Mouse (Mus musculus) liver, embryonic 15.5 days (tissue): ENCODE data around the gene Prm1. TPM values are rescaled to one million over a fixed set of nuclear protein-coding genes. Genes with fewer than 3 reads are reported as not detected.
"Not testable (repeated sequence)": the region's sequence is repeated elsewhere in the genome, so short reads cannot be mapped to it uniquely, and the experiment has no call there.

Source experiments
- ATAC-seq: fragments of 200-750 bp; cut with Nextera tagmentation; 2 replicates; pipeline ENCODE4 v1.8.0; 2017; ENCODE audit warnings: moderate number of reproducible peaks, mild to moderate bottlenecking, moderate library complexity; ENCODE audit not compliant: insufficient read depth
- H3K27ac ChIP-seq: fragments of 300-500 bp; sonication (generic); replicated peaks from 2 replicates; pipeline ENCODE4 v1.5.1; 2015; ENCODE audit warnings: mild to moderate bottlenecking, inconsistent platforms
- H3K27me3 ChIP-seq: fragments of 300-500 bp; sonication (generic); 2 replicates; pipeline ENCODE4 v1.6.1; 2015; ENCODE audit warnings: mild to moderate bottlenecking, inconsistent platforms
- H3K36me3 ChIP-seq: fragments of 300-500 bp; sonication (generic); replicated peaks from 2 replicates; pipeline ENCODE4 v1.6.1; 2015; ENCODE audit warnings: moderate library complexity, mild to moderate bottlenecking, inconsistent platforms
- H3K4me1 ChIP-seq: fragments of 300-500 bp; sonication (generic); replicated peaks from 2 replicates; pipeline ENCODE4 v1.6.1; 2015; ENCODE audit warnings: inconsistent platforms
- H3K4me2 ChIP-seq: fragments of 300-500 bp; sonication (generic); 2 replicates; pipeline ENCODE4 v1.6.1; 2015; ENCODE audit warnings: moderate library complexity, mild to moderate bottlenecking, inconsistent platforms
- H3K4me3 ChIP-seq: fragments of 300-500 bp; sonication (generic); replicated peaks from 2 replicates; pipeline ENCODE4 v1.5.1; 2015; ENCODE audit warnings: mild to moderate bottlenecking, inconsistent platforms
- H3K9ac ChIP-seq: fragments of 300-500 bp; sonication (generic); 2 replicates; pipeline ENCODE4 v1.6.1; 2015; ENCODE audit warnings: moderate library complexity, mild to moderate bottlenecking, inconsistent platforms
- H3K9me3 ChIP-seq: fragments of 300-500 bp; sonication (generic); replicated peaks from 2 replicates; pipeline ENCODE4 v1.6.1; 2016; ENCODE audit warnings: inconsistent platforms
- WGBS: fragments of 180-500 bp; shearing (Covaris S2); methylation state at CpG from one replicate; pipeline ENCODE4 v1.1.7; 2015; ENCODE audit warnings: mixed read lengths; ENCODE audit not compliant: insufficient replicate concordance; 5-methylcytosine and 5-hydroxymethylcytosine counted together
- polyA plus RNA-seq: library from polyadenylated mRNA; unstranded; fragments of >200 nt; fragmentation: Nextera tagmentation; extraction: Ambion mirVana; gene quantifications from 2 replicates; pipeline ENCODE4 v1.2.1, GENCODE M21; 2015

Prm1 gene
- polyA plus RNA-seq, 1 experiment from 2014 or later, result not detected

DNA sequence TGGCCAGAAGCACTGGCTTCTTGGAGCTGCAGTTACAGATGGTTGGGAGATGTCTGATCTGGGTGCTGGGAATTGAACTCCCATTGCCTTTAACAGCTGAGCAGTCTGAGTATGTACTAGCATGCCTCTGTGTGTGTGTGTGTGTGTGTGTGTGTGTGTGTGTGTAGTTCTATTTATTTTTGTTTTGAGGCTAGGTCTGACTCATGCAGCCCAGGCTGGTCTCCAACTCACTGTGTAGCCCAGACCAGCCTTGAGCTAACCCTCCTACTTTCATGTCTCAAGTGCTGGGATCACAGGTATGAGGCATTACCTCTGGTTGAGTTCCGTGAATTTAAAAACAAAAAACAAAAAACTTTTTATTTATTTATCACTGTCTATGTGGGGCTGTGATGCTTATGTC, 18.9 kb upstream of the Prm1 start:
- Histone ChIP-seq H3K4me1 (no peaks in the 10 kb centered on the region), H3K9ac (no peak overlapping the region), H3K4me3 (no peak overlapping the region), H3K9me3 (no peaks in the 10 kb centered on the region), H3K36me3 (no peaks in the 10 kb centered on the region), H3K4me2 (no peak overlapping the region), H3K27ac (no peak overlapping the region), H3K27me3 (peaks cover 7% of the 10 kb centered on the region; the same call in 1 of the 2 replicates)
- ATAC-seq, result no peak
- WGBS, result 54% methylated on average over 1 of the region's 1 CpGs

DNA sequence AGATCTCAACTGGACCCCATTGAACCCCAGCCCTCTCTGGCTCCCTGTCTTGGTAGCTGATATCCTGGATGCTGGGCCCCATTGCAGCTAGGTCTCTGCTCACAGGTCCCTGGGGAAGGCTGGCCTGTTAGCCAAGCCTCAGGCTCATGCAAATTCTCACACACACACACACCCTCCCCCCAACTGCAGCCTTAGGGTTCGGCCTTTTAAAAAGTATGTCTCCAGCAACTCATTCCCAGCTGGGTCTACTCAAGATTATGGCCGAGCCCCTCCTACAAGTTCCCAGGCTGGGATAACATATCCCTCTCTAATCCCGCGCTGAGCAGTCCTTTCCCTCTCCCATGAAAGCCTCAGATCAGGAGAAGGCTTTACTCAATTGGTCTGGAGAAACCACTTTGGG, 15.7 kb upstream of the Prm1 start:
- 60% methylated on average over 4 of the region's 4 CpGs for WGBS
- Histone ChIP-seq H3K27me3 (peaks cover 1% of the 10 kb centered on the region; the same call in 1 of the 2 replicates), H3K9me3 (no peaks in the 10 kb centered on the region), H3K9ac (no peak overlapping the region), H3K4me2 (no peak overlapping the region), H3K27ac (no peak overlapping the region), H3K4me3 (no peak overlapping the region), H3K4me1 (no peaks in the 10 kb centered on the region), H3K36me3 (no peaks in the 10 kb centered on the region)
- no peak for ATAC-seq

- no peak overlapping the region for H3K4me2 ChIP-seq
- peaks cover 2% of the 10 kb centered on the region for H3K4me1 ChIP-seq
- no peaks in the 10 kb centered on the region for H3K9me3 ChIP-seq
- H3K9ac ChIP-seq, result no peak overlapping the region
- no peaks in the 10 kb centered on the region; the same call in 1 of the 2 replicates for H3K27me3 ChIP-seq
- no peak overlapping the region for H3K4me3 ChIP-seq
- ATAC-seq, result no peak
- 47% methylated on average over 3 of the region's 3 CpGs for WGBS
- H3K36me3 ChIP-seq, result no peaks in the 10 kb centered on the region
- no peak overlapping the region for H3K27ac ChIP-seq
These were observed 14.3 kb upstream of the Prm1 start for GRCm38 (mm10) chr16:10819966-10820365.

DNA sequence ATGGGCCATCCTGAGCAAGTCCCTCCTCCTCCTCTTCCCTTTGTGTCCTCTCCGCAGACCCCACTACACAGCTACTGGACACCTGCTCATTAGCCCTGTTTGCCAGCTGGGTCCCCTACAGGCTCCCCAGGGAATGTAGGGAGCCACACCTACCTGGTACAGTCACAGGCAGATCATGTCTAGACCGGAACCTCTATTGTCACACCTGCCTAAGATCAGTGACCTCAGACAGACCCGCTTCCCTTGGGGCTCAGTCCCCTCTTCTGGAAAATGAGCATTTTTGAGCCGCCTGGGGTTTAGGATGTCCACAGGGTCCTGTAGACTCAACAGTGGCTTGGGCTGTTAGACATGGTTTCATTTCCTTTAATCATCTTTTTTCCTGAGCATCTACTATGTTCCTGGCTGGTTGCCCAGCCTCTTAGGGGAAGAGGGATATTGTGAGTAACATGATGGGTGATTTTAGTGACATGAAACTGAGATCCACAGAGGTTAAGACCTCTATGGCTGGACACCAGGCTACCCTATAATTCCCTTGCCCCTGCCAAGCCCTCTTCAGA, 13.0 kb upstream of the Prm1 start:
- Histone ChIP-seq H3K4me1 (peaks cover 8% of the 10 kb centered on the region), H3K4me2 (no peak overlapping the region), H3K27me3 (no peaks in the 10 kb centered on the region; the same call in 1 of the 2 replicates), H3K27ac (no peak overlapping the region), H3K9ac (no peak overlapping the region), H3K9me3 (no peaks in the 10 kb centered on the region), H3K4me3 (no peak overlapping the region), H3K36me3 (no peaks in the 10 kb centered on the region)
- WGBS, result 63% methylated on average over 4 of the region's 4 CpGs
- ATAC-seq, result no peak

DNA sequence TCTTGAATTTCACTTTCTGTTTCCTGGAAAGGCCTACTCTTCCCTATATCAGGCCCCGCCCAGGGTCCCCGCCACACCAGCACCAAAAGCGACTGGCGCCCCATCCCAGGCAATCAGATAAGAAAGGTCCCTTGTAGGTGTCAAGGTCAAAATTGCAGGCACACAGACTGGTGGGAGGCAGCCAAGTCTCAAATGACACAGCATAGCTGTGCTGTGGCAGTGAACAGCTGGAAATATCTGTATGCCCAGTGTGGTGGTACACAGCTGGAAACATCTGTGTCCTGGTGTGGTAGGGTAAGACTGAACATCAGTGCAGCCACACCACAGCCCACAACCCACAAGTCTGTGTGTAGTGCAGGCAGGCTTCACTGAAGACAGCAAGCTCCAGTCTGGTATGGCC, 9.2 kb upstream of the Prm1 start:
- no peaks in the 10 kb centered on the region for H3K9me3 ChIP-seq
- no peaks in the 10 kb centered on the region for H3K36me3 ChIP-seq
- peaks cover 8% of the 10 kb centered on the region for H3K4me1 ChIP-seq
- no peak overlapping the region for H3K4me2 ChIP-seq
- ATAC-seq, result no peak
- H3K4me3 ChIP-seq, result no peak overlapping the region
- no peak overlapping the region for H3K27ac ChIP-seq
- H3K9ac ChIP-seq, result no peak overlapping the region
- H3K27me3 ChIP-seq, result peaks cover 14% of the 10 kb centered on the region; the same call in 1 of the 2 replicates
- WGBS, result 22% methylated on average over 4 of the region's 4 CpGs

DNA sequence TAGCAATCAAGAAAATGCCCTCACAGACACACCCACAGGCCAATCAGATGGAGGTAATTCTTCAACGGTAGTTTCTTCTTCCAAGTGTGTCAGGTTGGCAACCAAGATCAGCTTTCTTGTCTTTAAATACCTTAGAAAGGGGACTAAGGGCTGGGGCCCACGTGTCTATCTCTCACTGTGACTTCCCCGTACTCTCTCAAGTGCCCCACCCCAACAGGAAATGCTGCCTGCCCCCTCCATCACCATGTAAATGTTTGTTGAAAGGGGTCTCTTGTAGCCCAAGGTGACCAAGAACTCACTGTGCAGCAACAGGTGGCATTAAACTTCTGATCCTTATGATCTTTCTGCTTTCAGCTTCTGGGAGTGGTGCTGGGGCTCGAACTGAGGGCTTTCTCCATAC, 8.1 kb upstream of the Prm1 start:
- WGBS, result 49% methylated on average over 4 of the region's 4 CpGs
- Histone ChIP-seq H3K9ac (no peak overlapping the region), H3K36me3 (no peaks in the 10 kb centered on the region), H3K27ac (no peak overlapping the region), H3K4me2 (no peak overlapping the region), H3K9me3 (no peaks in the 10 kb centered on the region), H3K4me3 (no peak overlapping the region), H3K4me1 (peaks cover 8% of the 10 kb centered on the region), H3K27me3 (peaks cover 24% of the 10 kb centered on the region; the same call in 1 of the 2 replicates)
- ATAC-seq, result no peak

DNA sequence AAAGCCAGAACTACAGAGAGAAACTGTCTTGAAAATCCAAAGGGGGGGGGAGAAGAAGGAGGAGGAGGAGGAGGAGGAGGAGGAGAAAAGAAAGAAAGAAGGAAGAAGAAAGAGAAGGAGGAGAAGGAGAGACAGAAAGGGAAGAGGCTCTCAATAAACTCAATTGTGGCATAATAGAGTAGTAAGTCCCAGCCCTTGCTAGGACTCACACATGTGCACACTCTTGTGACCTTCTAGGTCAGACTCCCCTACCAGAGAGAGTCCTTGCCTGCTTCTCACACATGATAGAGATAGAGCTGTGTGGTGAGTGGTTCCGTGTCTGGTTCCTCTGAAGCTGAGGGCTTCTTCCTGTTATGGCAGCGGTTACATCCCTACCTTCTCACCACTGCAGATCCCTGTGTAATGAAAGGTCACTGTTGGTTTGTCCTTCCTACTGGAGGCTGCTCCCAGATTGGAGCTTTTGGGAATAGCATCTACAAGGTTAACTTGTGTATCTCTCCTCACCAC, 7.3 kb upstream of the Prm1 start, which contains the start of gene Gm11172:
Gm11172 (plus strand) TSS at position 51 of the 507 bp plus-strand sequence.
- no peak within 1 kb of the TSS for H3K4me3 ChIP-seq
- no peak within 1 kb of the TSS for H3K4me2 ChIP-seq
- H3K9me3 ChIP-seq, result no peaks in the 10 kb centered on the region
- H3K36me3 ChIP-seq, result no peaks in the 10 kb centered on the region
- peaks cover 24% of the 10 kb centered on the region; the same call in 1 of the 2 replicates for H3K27me3 ChIP-seq
- H3K4me1 ChIP-seq, result peaks cover 8% of the 10 kb centered on the region
- 28% methylated on average over 2 of the region's 2 CpGs for WGBS
- no peak within 1 kb of the TSS for H3K27ac ChIP-seq
- ATAC-seq, result no peak
- H3K9ac ChIP-seq, result no peak within 1 kb of the TSS

- H3K27ac ChIP-seq, result no peak overlapping the region
- 55% methylated on average over 1 of the region's 1 CpGs for WGBS
- no peak for ATAC-seq
- peaks cover 39% of the 10 kb centered on the region; the same call in 1 of the 2 replicates for H3K27me3 ChIP-seq
- H3K9me3 ChIP-seq, result no peaks in the 10 kb centered on the region
- no peaks in the 10 kb centered on the region for H3K36me3 ChIP-seq
- H3K4me2 ChIP-seq, result no peak overlapping the region
- H3K4me3 ChIP-seq, result no peak overlapping the region
- H3K4me1 ChIP-seq, result peaks cover 8% of the 10 kb centered on the region
- H3K9ac ChIP-seq, result no peak overlapping the region
These were observed 4.7 kb upstream of the Prm1 start for GRCm38 (mm10) chr16:10810376-10810775.

DNA sequence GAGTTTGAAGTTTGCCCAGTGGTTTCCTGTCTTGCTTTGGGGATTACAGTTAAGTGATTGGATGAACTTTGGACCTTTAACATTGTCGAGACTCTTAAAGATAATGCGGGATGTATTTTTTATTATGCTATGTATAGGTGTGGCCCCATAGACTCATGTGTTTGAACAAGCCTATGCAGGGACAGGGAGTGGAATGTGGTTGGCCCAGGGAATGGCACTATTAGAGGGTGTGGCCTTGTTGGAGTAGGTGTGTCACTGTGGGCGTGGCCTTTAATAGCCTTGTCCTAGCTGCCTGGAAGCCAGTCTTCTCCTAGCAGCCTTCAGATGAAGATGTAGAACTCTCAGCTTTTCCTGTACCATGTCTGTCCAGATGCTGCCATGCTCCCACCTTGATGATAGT, 3.2 kb downstream of the Prm1 start:
- H3K9ac ChIP-seq, H3K4me3 ChIP-seq, ATAC-seq, H3K4me1 ChIP-seq, H3K4me2 ChIP-seq, H3K27ac ChIP-seq, H3K36me3 ChIP-seq, H3K9me3 ChIP-seq: not testable (repeated sequence)
- H3K27me3 ChIP-seq, result peaks cover 11% of the 10 kb centered on the region; the same call in 1 of the 2 replicates
- WGBS, result 64% methylated on average over 3 of the region's 3 CpGs

- Histone ChIP-seq H3K4me1 (no peaks in the 10 kb centered on the region), H3K4me3 (no peak within 1 kb of the TSS), H3K36me3 (no peaks in the 10 kb centered on the region), H3K27me3 (peaks cover 36% of the 10 kb centered on the region), H3K27ac (no peak within 1 kb of the TSS), H3K9ac (no peak within 1 kb of the TSS), H3K4me2 (no peak within 1 kb of the TSS), H3K9me3 (no peaks in the 10 kb centered on the region)
- WGBS, result 54% methylated on average over 6 of the region's 6 CpGs
- ATAC-seq, result no peak
These were observed 9.6 kb downstream of the Prm1 start, which contains the start of gene Prm2 for GRCm38 (mm10) chr16:10796034-10796433. TSS of gene Prm2 (minus strand) at chr16:10796134.

DNA sequence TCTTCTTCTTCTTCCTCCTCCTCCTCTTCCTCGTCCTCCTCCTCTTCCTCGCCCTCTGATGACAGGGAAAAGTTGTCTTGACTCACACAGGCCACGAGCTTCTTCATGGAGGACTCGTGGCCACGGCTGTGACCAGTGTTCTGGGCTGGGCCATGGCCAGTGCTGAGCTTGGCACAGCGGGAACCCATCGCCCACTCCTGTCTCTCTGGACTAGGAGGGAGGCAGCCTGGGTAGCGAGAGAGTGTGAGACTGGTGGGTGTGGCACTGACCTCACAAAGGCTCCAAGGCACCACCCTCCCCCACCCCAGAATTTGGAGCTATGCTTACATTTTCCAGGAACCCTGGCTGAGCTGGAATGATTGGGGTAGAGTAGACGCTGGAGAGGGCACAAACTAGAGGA, 14.9 kb downstream of the Prm1 start, which contains the start of gene Prm3:
Prm3 (minus strand) TSS at position 213 of the 400 bp plus-strand sequence.
- WGBS, result 55% methylated on average over 9 of the region's 9 CpGs
- Histone ChIP-seq H3K27me3 (peaks cover 18% of the 10 kb centered on the region), H3K36me3 (no peaks in the 10 kb centered on the region)

More for the DNA sequence above, 14.9 kb downstream of the Prm1 start, which contains the start of gene Prm3:
- Histone ChIP-seq H3K4me2 (no peak within 1 kb of the TSS), H3K9me3 (no peaks in the 10 kb centered on the region), H3K4me3 (no peak within 1 kb of the TSS), H3K4me1 (peaks cover 12% of the 10 kb centered on the region), H3K27ac (no peak within 1 kb of the TSS), H3K9ac (no peak within 1 kb of the TSS)
- ATAC-seq, result no peak
